Mouse (Mus musculus): ENCODE results near the gene Olfr1034. TPM values are rescaled to one million over a fixed set of nuclear protein-coding genes. Genes with fewer than 3 reads are reported as not detected.

The Olfr1034 gene
- polyA plus RNA-seq, 1 experiment, result 0.11 TPM

DNA sequence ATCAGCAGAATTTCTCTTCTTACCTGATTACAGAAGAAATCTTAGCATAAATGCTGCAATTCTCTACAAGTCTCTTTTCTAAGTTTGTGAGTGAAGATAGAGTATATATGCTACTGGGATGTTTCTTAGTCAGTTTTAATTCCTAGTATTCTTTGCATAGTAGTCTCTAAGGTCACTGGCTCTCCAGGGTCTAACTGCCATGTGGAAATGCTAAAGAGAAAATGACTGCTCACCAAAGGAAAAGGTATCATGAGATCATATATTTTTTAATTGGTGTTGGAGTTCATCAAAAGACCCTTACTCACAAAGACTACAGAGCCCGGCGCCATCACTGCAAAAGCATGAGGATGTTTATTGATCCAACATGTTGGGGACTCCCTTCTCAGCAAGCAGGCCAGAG lies 41.6 kb downstream of the Olfr1034 start, which contains the start of gene Olfr1037:
Gene Olfr1037 (minus strand): TSS at position 101 of the 400 bp plus-strand sequence.
- DNase-seq (ENCODE audit: low read depth in 1 of 2, low spot score in 2 of 2), result no peak
- Histone ChIP-seq H3K4me3 (ENCODE audit: extremely low read depth, insufficient read depth, insufficient read length) (no peak within 1 kb of the TSS), H3K4me1 (ENCODE audit: control insufficient read depth, insufficient read depth, insufficient read length) (no peaks in the 10 kb centered on the region), H3K27ac (ENCODE audit: insufficient read depth, low read length) (no peak within 1 kb of the TSS), H3K27me3 (ENCODE audit: control insufficient read depth, insufficient read depth, low read length) (no peaks in the 10 kb centered on the region), H3K36me3 (ENCODE audit: control insufficient read depth, insufficient read depth, low read length) (no peaks in the 10 kb centered on the region)
- WGBS, result 91% methylated on average over 2 of the region's 2 CpGs
- TF ChIP-seq POLR2A (IDR thresholded peaks at IDR 0.05; ENCODE audit: low read depth, low read length), result no peak
- TF ChIP-seq CTCF (IDR thresholded peaks at IDR 0.05; ENCODE audit: extremely low read depth, insufficient read depth, insufficient read length, insufficient replicate concordance), result no peak

Other genes starting within 250 kb of the Olfr1034 start
- gene Olfr1016, start 243.3 kb upstream of the Olfr1034 start, polyA plus RNA-seq (2012; rRNA removed), result not detected in 2 replicates
- not detected in 2 replicates for gene Olfr1018, start 227.4 kb upstream of the Olfr1034 start, polyA plus RNA-seq (2012; rRNA removed)
- gene Olfr1019, start 200.4 kb upstream of the Olfr1034 start, polyA plus RNA-seq (2012; rRNA removed), result not detected in 2 replicates
- not detected in 2 replicates for gene Olfr1020, start 198.8 kb upstream of the Olfr1034 start, polyA plus RNA-seq (2012; rRNA removed)
- gene Olfr1022, start 177.3 kb upstream of the Olfr1034 start, polyA plus RNA-seq (2012; rRNA removed), result not detected in 2 replicates
- not detected in 2 replicates for gene Olfr1023, start 160.2 kb upstream of the Olfr1034 start, polyA plus RNA-seq (2012; rRNA removed)
- not detected in 2 replicates for gene Olfr1024, start 140.8 kb upstream of the Olfr1034 start, polyA plus RNA-seq (2012; rRNA removed)
- gene Olfr1025-ps1, start 130.7 kb upstream of the Olfr1034 start, polyA plus RNA-seq (2012; rRNA removed), result not detected in 2 replicates
- gene Olfr1026, start 124.3 kb upstream of the Olfr1034 start, polyA plus RNA-seq (2012; rRNA removed), result not detected in 2 replicates
- gene Olfr1028, start 95.4 kb upstream of the Olfr1034 start, polyA plus RNA-seq (2012; rRNA removed), result not detected in 2 replicates
- not detected in 2 replicates for gene Olfr1029, start 72.0 kb upstream of the Olfr1034 start, polyA plus RNA-seq (2012; rRNA removed)
- not detected in 2 replicates for gene Olfr1030, start 66.6 kb upstream of the Olfr1034 start, polyA plus RNA-seq (2012; rRNA removed)
- not detected in 2 replicates for gene Olfr1031, start 55.6 kb upstream of the Olfr1034 start, polyA plus RNA-seq (2012; rRNA removed)
- gene Olfr1032, start 40.3 kb upstream of the Olfr1034 start, polyA plus RNA-seq (2012; rRNA removed), result not detected in 2 replicates
- gene Olfr1033, start 25.2 kb upstream of the Olfr1034 start, polyA plus RNA-seq (2012; rRNA removed), result 0.28 and 0.30 TPM in 2 replicates
- gene Olfr1036, start 28.1 kb downstream of the Olfr1034 start, polyA plus RNA-seq (2012; rRNA removed), result not detected in 2 replicates
- gene Olfr1037, start 41.5 kb downstream of the Olfr1034 start, polyA plus RNA-seq (2012; rRNA removed), result not detected in 2 replicates
- gene Olfr1039, start 90.1 kb downstream of the Olfr1034 start, polyA plus RNA-seq (2012; rRNA removed), result not detected in 2 replicates
- not detected in 2 replicates for gene Olfr1040, start 100.9 kb downstream of the Olfr1034 start, polyA plus RNA-seq (2012; rRNA removed)
- not detected in 2 replicates for gene Olfr1042, start 116.0 kb downstream of the Olfr1034 start, polyA plus RNA-seq (2012; rRNA removed)
- not detected in 2 replicates for gene Olfr1043, start 121.7 kb downstream of the Olfr1034 start, polyA plus RNA-seq (2012; rRNA removed)
- gene Olfr1044, start 132.0 kb downstream of the Olfr1034 start, polyA plus RNA-seq (2012; rRNA removed), result not detected in 2 replicates
- not detected in 2 replicates for gene Olfr52, start 139.8 kb downstream of the Olfr1034 start, polyA plus RNA-seq (2012; rRNA removed)
- not detected in 2 replicates for gene Olfr1045, start 157.1 kb downstream of the Olfr1034 start, polyA plus RNA-seq (2012; rRNA removed)
- not detected in 2 replicates for gene Olfr1046, start 173.5 kb downstream of the Olfr1034 start, polyA plus RNA-seq (2012; rRNA removed)
- gene Olfr1047, start 185.5 kb downstream of the Olfr1034 start, polyA plus RNA-seq (2012; rRNA removed), result not detected in 2 replicates
- gene Olfr1048, start 194.4 kb downstream of the Olfr1034 start, polyA plus RNA-seq (2012; rRNA removed), result not detected in 2 replicates
- not detected in 2 replicates for gene Olfr1049, start 212.5 kb downstream of the Olfr1034 start, polyA plus RNA-seq (2012; rRNA removed)
- gene Olfr1051, start 233.2 kb downstream of the Olfr1034 start, polyA plus RNA-seq (2012; rRNA removed), result not detected in 2 replicates
- not detected in 2 replicates for gene Olfr1052, start 246.6 kb downstream of the Olfr1034 start, polyA plus RNA-seq (2012; rRNA removed)

Data from spleen, adult 2 months (tissue).